Mouse (Mus musculus): Measurements from ENCODE around the gene Ncapd2.

Gene Ncapd2

GRCm38 (mm10) chr6:125191332-125192015, at the start of gene Ncapd2, which contains the start of gene Mrpl51:
Gene Ncapd2 (minus strand): TSS chr6:125191701.
Gene Mrpl51 (plus strand): TSS chr6:125191801.
- peak; percentile 95 to 97 for DNase-seq

DNA sequence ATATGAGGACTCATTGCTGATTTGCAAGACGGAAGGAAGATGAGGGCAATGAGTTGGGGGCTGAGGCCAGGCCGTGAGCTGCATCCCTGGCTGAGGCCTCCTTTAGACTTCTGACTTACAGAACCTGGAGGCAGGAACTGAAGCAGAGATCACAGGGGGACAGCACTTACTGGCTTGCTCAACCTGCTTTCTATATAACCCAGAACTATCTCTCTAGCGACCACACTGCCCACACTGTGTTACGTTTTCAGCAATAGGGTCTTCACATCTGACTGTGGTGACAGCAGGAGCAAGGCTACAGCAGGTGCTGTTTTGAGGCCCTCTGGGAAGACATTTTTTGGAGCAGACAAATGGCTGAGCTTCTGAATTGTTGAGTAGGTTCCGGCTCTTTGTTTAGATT, 49.1 kb upstream of the Ncapd2 start:
- no peak for DNase-seq

GRCm38 (mm10) chr6:125239547-125239946, 48.0 kb upstream of the Ncapd2 start:
- DNase-seq = no peak

DNA sequence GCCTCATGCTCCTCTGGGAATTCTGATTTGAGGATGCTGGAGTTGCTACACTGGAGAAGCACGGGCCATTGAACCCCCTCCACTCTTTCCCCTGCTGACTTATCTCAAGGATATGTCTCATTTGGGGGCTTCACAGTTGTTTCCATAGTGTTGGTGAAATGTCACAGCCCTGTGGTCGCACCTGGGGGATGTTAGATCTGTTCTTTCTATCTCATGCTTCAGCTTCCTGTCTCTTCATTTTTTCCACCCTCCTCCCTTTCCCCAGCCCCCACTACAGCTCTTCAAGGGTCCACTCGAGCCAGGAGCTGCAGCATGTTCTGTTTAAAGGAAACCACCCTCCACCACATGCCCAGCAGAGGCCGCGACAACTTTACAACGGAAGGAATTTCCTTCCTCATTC, 46.9 kb upstream of the Ncapd2 start:
- peak; percentile 73 to 90 for DNase-seq

- peak in 1 of 2 experiments; percentile 58 for DNase-seq
Observed at GRCm38 (mm10) chr6:125237421-125237820, 45.9 kb upstream of the Ncapd2 start.

- peak; percentile 69 to 84 for DNase-seq
Observed at GRCm38 (mm10) chr6:125236782-125237181, 45.3 kb upstream of the Ncapd2 start, which contains the start of gene Cd27. Gene Cd27 (minus strand): TSS chr6:125237010.

DNA sequence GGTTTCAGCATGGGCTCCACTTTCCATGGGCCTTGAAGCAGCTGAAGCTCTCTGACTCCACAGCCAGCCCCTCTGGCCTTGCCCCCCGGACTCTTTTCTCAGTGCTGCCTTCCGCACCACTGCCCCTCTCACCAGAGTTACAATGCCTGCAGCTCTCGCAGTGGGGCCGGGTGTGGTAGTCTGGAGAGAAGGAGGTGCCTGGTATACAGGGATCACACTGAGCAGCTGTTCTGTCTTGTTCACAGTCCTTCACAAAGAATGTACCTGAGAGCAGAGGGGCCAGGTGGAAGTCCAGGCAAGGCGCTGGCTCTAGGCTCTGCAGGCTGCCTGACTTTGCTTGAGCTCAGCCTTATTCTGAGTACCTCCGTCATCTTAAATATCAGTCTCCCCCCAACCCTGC, 44.8 kb upstream of the Ncapd2 start:
- no peak for DNase-seq

DNA sequence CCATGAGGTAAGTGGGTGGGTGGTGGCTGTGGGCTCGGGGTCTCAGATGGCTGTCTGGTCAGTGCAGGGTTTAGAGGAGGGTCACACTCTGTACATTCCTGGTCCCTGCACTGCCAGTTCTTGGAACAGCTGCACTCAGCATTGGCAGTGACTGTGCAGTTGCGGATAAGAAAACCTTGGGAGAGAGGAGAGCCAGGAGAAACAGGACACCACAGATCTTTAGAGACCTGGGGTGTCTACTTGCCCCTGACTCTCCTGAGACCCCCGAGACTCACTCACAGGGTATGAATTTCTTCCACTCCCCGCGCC, 43.0 kb upstream of the Ncapd2 start:
- no peak for DNase-seq

DNA sequence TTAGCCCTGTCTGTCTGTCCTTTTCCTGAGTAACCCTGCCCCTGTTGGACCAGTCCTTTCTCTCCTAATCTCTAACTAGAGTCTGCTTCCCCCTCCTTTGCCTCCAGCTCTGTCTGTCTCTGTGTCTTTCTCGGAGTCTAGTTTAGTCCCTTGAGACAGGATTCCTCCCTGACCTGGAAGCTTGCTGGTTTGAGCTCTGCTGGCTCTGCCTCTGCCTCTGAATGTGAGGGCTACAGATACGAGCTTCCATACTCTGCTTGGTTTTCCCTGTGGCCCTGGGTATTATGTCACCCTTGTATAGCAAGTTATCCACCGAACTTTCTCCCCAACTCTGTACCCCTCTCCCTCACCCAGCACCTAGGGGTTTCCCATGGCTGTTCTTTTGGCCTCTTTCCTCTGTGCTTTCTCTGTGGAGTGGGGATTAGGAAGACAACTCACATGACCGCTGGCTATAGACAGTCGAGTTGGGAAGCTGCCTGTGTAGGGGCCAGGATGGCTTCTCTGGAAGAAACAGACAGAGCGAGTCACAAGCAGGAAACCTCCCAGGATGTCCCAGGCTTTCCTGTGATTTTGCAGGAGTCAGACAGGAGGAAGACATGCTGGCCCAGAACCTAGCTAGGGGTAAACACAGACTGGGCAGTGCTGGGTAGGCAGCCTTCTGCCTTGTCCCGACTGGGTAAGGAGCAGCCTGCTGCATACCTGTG, 42.5 kb upstream of the Ncapd2 start:
- no peak for DNase-seq

- no peak for DNase-seq
Observed at GRCm38 (mm10) chr6:125232516-125232915, 41.0 kb upstream of the Ncapd2 start.

GRCm38 (mm10) chr6:125232045-125232437, 40.5 kb upstream of the Ncapd2 start:
- DNase-seq = peak in 1 of 2 experiments; percentile 35

DNA sequence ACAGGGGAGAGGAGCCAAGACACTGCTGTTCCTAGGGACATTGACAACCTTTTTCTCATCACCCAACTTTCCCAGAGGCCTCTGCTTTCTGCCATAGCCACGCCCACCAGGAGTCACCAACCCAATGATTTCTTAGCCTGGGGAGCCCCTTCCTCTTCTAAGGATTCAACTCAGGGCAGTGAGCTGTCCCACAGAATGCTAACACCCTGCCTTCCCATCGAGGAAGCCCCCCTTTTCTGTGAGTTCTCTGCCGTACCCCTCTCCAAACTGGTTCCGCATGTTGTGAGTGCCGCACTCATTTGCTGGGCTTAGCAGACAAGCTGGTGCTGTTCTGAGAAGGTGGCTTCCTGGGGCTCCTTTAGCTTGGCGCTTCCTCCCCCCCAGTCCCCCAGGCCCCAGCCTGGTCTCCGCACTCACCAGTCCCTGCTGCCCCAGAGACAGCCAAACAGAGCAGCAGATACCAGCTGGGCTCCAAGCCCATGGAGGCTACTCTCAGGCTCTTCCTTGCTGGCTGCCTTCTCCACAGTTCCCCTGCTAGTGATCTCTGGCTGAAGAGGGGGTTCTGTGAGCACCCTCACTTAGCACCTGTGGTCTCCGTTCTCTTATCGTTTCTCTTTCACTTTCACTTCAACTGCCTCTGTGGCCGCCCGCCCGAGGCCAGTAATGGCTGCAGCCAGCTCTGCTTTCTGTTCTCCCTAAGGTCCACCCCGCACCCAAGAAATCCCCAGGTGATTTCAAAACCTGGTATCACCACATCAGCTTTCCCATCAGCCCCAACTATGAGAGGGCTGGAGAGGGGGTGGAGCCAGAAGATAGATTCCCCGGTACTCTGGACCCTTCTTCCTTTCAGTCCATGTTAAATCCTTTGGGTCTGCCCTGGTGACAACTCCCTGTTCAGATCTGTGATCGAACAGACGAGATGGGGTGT, 39.9 kb upstream of the Ncapd2 start, which contains the start of gene Tapbpl:
Tapbpl (minus strand) TSS at position 744 of the 928 bp plus-strand sequence.
- DNase-seq = peak; percentile 64 to 83

GRCm38 (mm10) chr6:125230571-125230970, 39.1 kb upstream of the Ncapd2 start:
- peak in 1 of 2 experiments; percentile 43 for DNase-seq

GRCm38 (mm10) chr6:125225518-125226115, 34.1 kb upstream of the Ncapd2 start:
- DNase-seq = peak in 1 of 2 experiments; percentile 54

DNA sequence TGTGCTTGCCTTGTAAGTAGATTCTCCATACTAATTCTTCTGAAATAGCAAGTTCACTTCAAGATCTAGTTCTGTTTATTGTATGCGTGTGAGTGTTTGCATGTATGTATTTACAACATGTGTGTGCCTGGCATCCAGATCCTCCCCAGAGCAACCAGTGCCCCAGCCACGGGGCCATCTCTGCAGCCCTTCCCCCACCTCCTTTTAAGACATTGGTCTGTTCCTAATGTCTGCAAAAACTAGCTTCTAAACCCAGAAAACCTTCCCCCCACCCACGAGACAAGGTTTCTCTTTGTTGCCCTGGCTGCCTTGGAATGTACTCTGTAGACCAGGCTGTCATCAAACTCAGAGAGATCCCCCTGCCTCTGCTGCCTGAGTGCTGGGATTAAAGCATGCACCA, 31.1 kb upstream of the Ncapd2 start:
- peak in 1 of 2 experiments; percentile 51 for DNase-seq

DNA sequence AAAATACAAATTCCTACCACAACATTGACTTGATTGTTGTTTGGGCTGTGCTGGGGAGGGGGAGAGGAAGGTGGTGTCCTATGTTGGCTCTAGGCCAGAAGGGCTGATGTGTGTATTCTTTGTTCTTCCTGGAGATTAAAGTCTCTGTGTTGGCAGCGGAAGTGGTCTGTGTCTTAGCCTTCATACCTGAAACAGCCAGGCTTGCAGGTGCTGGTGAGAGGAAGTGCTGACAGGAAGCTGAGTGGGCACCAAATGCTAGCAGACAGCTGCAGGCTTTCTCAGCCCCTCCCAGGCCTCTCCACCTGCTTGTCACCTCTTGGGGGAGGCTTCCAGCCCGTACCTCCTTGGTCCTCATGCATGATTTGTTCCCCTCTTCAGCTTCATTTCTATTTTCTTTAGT, 30.6 kb upstream of the Ncapd2 start:
- peak; percentile 90 to 97 for DNase-seq

GRCm38 (mm10) chr6:125221115-125221745, 29.7 kb upstream of the Ncapd2 start:
- DNase-seq = no peak

DNA sequence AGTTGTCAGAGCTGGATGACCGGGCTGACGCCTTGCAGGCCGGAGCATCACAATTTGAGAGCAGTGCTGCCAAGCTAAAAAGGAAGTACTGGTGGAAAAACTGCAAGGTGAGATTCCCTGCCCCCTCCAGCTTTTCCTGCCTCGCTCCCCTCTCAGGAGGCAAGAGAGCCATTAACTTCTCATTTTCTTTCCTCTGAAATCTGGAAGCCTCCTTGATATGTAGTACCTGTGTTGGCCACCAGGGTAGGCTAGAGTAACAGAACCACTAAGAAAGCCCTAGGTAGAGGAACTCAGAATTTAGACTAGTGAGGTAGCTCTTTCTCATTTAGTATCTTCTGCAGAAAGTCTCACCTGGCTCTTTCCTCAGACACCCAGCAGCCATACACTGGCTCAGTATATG, 27.5 kb upstream of the Ncapd2 start:
- peak in 1 of 2 experiments; percentile 72 for DNase-seq

DNA sequence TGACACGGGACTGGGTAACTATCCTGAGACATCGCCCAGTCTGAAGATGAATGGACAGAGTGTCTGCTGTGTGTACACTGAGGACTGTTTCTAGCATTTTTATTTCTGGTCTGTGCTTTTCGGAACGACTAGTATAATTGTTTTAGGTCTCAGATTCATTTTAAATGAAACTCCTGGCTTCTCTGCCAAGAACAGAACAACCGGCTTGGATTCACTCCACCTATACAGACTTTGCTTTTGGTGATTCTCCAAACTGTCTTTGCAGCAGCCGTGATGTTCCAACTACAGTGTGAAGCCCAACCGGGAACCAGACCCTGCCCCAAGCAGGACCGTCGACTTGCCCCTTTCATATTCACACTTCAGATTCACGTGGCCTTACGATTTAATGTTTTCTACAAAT, 26.4 kb upstream of the Ncapd2 start:
- DNase-seq = no peak

DNA sequence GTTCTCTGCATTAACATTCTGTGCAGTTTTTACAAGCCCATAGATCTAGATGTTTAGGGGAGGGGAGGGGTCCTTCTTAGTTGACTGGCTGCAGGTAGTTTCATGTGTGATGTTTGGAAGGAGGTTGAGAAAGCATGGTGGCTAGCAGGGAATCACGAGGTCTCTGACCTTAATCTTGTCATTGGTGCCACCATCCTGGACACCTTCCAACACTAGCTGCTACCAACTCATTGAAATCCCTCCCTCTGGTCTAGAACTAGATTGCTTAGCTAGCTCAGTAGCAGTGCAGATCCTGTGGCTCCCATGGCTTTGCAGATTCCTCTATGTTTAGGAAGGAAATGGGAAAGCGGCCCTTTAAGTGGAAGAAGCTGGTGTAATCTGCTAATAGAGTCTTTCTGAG, 25.4 kb upstream of the Ncapd2 start:
- peak in 1 of 2 experiments; percentile 11 for DNase-seq

- DNase-seq = peak; percentile 86 to 91
Observed at GRCm38 (mm10) chr6:125215148-125215954, 23.9 kb upstream of the Ncapd2 start, which contains the start of gene Vamp1. Gene Vamp1 (plus strand): TSS chr6:125215551.
